Mouse (Mus musculus): ENCODE measurements around the gene Ceacam9.

The Ceacam9 gene

GRCm38 (mm10) chr7:16739056-16739604 is 17.4 kb downstream of the Ceacam9 start:
- no peak for DNase-seq (ENCODE audit: low read depth, low spot score)

GRCm38 (mm10) chr7:16745373-16745772 is 23.6 kb downstream of the Ceacam9 start:
- no peak for DNase-seq (ENCODE audit: low read depth, low spot score)

GRCm38 (mm10) chr7:16746093-16746492 is 24.4 kb downstream of the Ceacam9 start:
- peak; percentile 55 for DNase-seq (ENCODE audit: low read depth, low spot score)

GRCm38 (mm10) chr7:16747656-16748055 is 25.9 kb downstream of the Ceacam9 start:
- no peak for DNase-seq (ENCODE audit: low read depth, low spot score)

- DNase-seq (ENCODE audit: low read depth, low spot score), result no peak
Measured at GRCm38 (mm10) chr7:16752016-16752415, 30.3 kb downstream of the Ceacam9 start.

- no peak for DNase-seq (ENCODE audit: low read depth, low spot score)
Measured at GRCm38 (mm10) chr7:16755362-16756017, 33.8 kb downstream of the Ceacam9 start.

- no peak for DNase-seq (ENCODE audit: low read depth, low spot score)
Measured at GRCm38 (mm10) chr7:16758872-16759574, 37.3 kb downstream of the Ceacam9 start.

GRCm38 (mm10) chr7:16760292-16760691 is 38.6 kb downstream of the Ceacam9 start:
- DNase-seq (ENCODE audit: low read depth, low spot score), result no peak

GRCm38 (mm10) chr7:16761005-16761481 is 39.3 kb downstream of the Ceacam9 start:
- DNase-seq (ENCODE audit: low read depth, low spot score), result no peak

GRCm38 (mm10) chr7:16761630-16762029 is 39.9 kb downstream of the Ceacam9 start:
- DNase-seq (ENCODE audit: low read depth, low spot score), result no peak

GRCm38 (mm10) chr7:16763463-16764218 is 41.9 kb downstream of the Ceacam9 start:
- no peak for DNase-seq (ENCODE audit: low read depth, low spot score)

GRCm38 (mm10) chr7:16766443-16766842 is 44.7 kb downstream of the Ceacam9 start:
- no peak for DNase-seq (ENCODE audit: low read depth, low spot score)

All from embryo, embryonic 11.5 days (tissue).